Mouse (Mus musculus) heart, adult 9 months (tissue): ENCODE measurements around the gene Apol11a.
A peak's percentile ranks its signal among the peaks of the same experiment; 100 is the strongest.
"Not testable (repeated sequence)": the region's sequence is repeated elsewhere in the genome, so short reads cannot be mapped to it uniquely, and the experiment has no call there.

Experiments used
- DNase-seq, 2 experiments: peaks; one replicate each; pipeline ENCODE4 v3.0.0; 2022; ENCODE audit warnings: low spot score in 2 of 2

The Apol11a gene

DNA sequence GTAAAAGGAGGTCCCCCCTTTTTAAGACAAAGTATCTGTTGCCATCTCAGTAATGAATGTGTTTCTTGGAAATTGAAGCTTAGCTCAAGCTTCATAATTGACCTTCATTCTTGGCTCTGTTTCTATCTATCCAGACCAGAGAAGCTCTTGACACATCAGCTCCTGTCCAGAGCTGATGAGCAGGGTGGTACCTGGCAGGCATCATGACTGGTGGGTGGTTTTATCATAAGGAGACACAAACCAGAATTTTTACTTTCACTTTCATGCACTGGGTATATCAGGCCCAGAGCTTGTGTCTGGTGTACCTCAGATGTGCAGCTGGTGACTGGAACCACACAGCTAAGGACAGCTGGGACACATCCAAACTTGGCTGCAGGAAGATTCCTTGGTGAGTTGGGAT, at the start of gene Apol11a:
Gene Apol11a (plus strand): TSS at position 306 of the 400 bp plus-strand sequence.
- not testable (repeated sequence) for DNase-seq

DNA sequence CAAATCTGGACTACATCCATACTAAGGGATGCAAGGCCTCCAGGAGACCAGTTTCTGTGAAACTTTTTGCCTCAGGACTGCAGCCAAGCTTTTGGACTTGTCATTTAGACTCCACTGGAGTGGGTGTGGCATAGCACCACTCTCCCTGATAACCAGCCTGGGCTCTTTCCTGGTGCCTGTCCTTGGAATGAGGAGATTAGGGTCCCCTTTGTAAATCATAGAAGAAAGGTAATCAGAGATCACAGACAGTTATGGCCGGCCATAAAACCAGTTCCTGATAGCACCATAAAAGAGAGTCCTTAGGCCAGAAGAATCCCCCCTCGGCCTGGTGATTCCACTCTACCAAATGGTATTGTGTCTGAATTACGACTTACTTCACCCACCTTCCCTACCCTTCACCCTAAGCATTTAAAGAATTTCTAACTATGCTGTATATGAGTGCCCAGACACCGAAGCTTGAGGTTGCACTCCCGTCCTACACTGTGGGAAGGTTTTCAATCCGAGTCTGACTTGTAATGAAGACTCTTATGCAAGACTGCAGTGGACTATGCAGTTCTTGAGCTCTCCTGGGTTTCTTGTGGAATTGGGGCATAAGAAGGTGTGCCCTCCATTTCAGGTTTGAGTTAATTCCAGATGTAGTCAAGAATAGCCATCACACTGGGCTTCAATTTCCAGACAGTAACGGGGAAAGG, 33.2 kb upstream of the Apol11a start:
- DNase-seq: not testable (repeated sequence)

DNA sequence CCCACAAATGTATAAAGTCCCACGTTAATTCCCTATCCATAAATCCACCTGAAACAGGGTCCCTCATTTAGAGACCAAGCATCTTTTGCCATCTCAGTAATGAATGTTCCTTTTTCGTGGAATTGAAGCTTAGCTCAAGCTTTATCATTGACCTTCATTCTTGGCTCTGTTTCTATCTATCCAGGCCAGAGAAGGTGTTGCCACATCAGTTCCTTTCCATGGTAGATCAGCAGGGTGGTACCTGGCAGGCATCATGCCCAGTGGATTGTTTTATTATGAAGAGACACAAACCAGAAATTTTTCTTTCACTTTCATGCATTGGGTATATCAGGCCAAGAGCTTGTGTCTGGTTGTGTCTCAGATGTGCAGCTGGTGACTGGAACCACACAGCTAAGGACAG, 31.4 kb upstream of the Apol11a start, which contains the start of gene Apol10a:
Gene Apol10a (plus strand): TSS at position 355 of the 400 bp plus-strand sequence.
- DNase-seq: not testable (repeated sequence)

DNA sequence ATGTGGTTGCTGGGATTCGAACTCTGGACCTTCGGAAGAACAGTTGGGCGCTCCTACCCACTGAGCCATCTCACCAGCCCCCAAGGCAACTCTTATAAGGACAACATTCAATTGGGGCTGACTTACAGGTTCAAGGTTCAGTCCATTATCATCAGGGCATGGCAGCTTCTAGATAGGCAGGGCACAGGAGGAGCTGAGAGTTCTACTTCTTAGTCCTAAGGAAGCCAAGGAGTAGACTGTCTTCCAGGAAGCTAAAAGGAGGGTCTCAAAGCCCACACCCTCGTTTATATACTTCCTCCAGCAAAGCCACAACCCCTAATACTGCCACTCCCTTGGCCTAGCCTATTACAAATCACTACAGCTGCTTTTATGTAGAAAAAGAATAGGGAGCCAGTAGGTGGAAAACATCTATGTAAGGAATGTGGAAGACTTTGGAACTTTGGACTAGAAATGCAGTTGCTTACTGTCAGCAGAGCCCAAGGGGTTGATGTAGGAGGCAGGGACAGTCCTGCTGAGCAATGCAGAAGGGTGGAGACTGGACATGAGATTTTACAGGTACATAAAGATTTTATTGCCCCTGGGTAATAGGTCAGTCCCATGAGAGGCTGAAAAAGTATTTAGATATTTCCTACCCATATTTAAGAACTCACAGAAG, 25.8 kb upstream of the Apol11a start:
- no peak for DNase-seq

DNA sequence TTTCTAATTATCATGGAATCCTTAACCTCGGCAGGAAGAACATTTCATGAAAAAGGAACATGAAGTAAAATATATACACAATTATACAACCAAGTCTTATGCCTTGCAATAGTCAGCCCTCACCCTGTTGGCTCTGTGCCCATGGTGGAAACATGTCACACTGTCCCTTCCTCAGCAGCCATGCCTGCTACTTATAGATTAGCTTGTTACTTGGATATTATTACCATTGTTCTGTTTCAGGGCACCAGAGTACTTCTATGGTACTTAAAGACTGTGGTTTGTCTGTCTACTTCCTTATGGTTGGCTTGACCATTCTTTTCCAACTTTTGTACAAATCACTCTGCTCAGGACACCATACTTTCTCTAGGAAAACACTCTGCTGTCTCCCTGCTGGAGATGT, 14.9 kb upstream of the Apol11a start:
- not testable (repeated sequence) for DNase-seq

DNA sequence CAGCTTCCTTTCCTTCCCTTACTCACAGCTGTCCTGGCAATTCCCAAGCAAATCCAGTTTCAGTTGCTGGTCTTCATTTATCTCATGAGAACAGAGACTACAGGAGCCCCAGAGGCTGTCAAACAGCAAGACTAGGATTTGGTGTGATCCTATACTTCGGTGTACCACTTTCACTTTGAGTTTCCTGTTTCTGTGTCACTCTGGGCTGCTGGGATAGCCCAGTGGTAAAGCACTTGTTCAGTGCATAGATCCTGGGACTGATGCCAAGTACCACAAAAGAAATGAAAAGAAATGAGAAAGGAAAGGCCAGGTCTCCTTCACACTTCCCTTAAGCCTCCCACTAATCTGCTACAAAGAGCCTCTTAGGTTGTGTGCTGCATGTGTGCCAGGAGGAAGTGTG, 13.4 kb upstream of the Apol11a start:
- not testable (repeated sequence) for DNase-seq

DNA sequence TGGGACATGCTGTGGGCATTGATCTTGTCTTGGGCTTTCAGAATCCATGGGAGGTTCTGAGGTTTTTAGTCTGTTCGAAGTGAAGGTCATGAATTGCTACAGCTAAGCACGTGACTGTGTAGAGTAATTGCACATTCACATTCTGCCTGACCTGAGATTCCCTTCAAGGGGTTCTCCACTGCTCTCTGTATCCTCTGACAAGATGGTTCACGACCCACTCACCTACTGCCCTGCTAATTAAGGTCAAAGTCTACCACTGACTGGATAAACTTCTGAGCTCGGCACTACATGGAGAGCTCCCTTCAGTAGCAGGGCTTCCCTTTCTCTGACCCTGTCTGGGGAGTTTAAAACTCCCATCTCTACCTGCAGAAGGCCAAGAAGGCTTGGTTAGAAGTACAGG, 12.5 kb downstream of the Apol11a start:
- DNase-seq: not testable (repeated sequence)

DNA sequence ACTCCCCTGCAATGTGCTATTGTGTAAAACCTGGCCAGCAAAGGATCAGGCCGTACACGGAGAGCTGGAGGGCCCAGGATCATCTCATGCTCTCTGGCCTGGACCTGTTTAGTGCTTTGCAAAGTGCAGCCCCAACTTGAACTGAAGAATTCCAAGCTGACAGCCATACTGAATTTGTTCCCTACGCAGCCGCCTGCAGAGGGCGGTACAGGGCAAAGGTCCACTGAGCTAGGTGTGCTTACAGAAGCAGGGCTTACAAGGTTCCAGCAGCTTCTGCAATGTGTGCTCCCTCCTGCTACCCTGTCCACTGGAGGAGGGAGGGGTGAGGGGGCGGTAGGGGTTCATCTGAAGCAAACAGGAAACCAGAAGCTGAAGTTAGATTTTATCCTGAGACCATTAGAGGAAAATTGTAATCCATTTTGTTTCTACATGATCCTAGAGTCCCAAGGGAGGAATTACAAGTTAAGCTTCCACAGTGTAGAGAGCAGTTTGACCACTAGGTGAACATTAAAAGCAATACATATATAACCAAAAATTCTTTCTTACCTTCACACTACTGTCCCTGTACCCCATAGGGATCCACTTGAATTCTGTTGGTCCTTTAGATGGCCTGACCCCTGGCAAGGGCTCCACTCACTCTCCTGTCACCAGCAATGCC, 15.2 kb downstream of the Apol11a start:
- DNase-seq: peak; percentile 16 to 48

DNA sequence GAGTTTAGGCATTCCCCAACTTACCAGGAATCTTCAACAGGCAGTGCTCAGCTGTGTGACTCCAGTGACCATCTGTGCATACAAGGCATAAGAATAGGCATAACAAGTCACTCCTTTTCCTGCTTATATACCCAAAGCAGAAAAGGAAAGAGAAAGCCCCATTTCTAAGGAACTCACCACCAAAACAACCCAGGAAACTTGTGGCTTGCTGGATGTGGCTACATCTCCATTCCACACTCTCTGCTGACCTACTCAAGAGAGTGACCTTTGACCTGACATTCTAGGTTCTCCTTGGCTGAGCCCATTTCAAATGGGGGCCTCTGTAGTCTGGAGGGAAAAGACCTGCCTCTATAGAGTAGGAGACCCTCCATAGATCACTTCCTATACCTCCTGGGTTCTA, 25.1 kb downstream of the Apol11a start, which contains the start of gene Apol7c:
Gene Apol7c (minus strand): TSS at position 101 of the 400 bp plus-strand sequence.
- no peak for DNase-seq

DNA sequence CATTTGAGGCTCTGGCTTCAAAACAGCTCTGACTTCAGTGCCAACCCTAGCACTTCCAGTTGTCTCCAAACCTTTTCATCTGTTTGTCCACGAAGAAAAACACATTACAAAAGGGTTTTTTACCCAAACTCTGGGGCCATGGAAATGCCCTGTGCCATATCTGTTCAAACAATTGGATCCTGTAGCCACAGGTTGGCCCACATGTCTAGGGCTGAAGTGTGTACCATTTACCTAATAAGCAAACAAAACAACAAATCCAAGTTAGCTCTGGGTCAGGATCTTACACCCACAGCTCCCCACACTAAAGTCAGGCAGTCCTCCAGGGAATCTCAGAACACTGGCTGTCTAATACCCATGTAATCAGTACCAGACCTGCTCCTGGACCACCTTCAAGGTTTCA, 31.1 kb downstream of the Apol11a start:
- not testable (repeated sequence) for DNase-seq

DNA sequence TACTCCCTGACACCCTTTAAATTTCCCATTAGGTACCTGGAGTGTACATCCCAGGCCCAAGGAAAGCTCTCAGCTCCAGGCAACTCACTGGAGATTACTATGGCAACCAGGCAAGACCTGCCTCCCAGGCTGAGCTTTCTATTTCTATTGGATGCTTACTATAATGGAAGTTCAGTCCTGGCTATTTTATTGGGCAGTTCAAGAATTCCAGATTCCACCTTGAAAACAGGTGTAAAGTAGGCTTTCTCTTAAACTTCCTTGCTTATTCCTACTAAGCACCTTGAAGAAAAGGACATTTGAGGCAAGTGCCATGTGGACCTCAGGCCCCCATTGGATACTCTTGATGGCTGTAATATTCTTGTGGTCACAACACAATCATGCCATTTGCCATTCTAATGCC, 53.7 kb downstream of the Apol11a start, which contains the start of gene 1700025B11Rik:
Gene 1700025B11Rik (minus strand): TSS at position 101 of the 400 bp plus-strand sequence.
- DNase-seq: no peak

DNA sequence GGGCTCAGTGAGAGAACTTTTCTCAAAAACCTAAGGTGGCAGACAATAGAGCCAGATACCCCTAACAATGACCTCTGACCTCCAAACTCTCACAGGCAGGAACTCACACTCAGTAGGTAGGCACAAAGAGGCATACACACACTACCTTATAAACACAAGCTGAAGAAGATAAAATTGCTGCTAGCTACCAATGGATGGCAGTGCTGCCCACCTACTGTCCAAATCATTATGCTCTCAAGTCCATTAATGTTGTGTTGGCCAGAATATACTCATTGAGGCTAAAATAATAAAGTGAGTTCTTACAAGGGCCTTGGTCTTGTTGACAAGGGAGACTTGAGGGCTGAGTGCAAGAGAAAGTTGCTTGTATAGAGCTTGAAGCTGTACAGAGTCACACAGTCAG, 55.1 kb downstream of the Apol11a start:
- no peak for DNase-seq
